Mouse (Mus musculus) granulocyte monocyte progenitor cell, adult 5-6 weeks (primary cell): ENCODE measurements at regions not wholly inside any gene's neighbourhood (a gene's known extent, or its start where the extent isn't known, plus 50 kb on each side); places are given as distances from the start of the nearest gene placed in this dataset.
"Not testable (repeated sequence)": the region's sequence is repeated elsewhere in the genome, so short reads cannot be mapped to it uniquely, and the experiment has no call there.

Experiments used
- ATAC-seq: replicated peaks from 2 replicates; pipeline ENCODE4 v1.8.0; 2016; ENCODE audit warnings: mild to moderate bottlenecking, moderate TSS enrichment, inconsistent platforms; ENCODE audit not compliant: poor library complexity, severe bottlenecking

- peak; percentile 73 for ATAC-seq
Measured at GRCm38 (mm10) chr1:80969927-80970326, 106.8 kb upstream of the Nyap2 start.

- peak; percentile 86 for ATAC-seq
Measured at GRCm38 (mm10) chr1:80969194-80969593, 107.6 kb upstream of the Nyap2 start.

- ATAC-seq, result no peak
Measured at GRCm38 (mm10) chr1:80965792-80966191, 111.0 kb upstream of the Nyap2 start.

GRCm38 (mm10) chr1:80964376-80964775 lies 112.4 kb upstream of the Nyap2 start:
- ATAC-seq, result no peak

GRCm38 (mm10) chr1:80963838-80964237 lies 112.9 kb upstream of the Nyap2 start:
- no peak for ATAC-seq

- no peak for ATAC-seq
Measured at GRCm38 (mm10) chr1:80950406-80950805, 126.3 kb upstream of the Nyap2 start.

- ATAC-seq, result not testable (repeated sequence)
Measured at GRCm38 (mm10) chr1:80946049-80946448, 130.7 kb upstream of the Nyap2 start.

- ATAC-seq, result no peak
Measured at GRCm38 (mm10) chr1:80939372-80939771, 137.4 kb upstream of the Nyap2 start.

- ATAC-seq, result no peak
Measured at GRCm38 (mm10) chr1:80899281-80899680, 141.0 kb upstream of the Dock10 start.

GRCm38 (mm10) chr1:80874140-80874849 lies 116.0 kb upstream of the Dock10 start:
- ATAC-seq, result no peak

- no peak for ATAC-seq
Measured at GRCm38 (mm10) chr1:80873596-80873995, 115.3 kb upstream of the Dock10 start.

- ATAC-seq, result no peak
Measured at GRCm38 (mm10) chr1:80868805-80869204, 110.5 kb upstream of the Dock10 start.

GRCm38 (mm10) chr1:80856981-80857380 lies 98.7 kb upstream of the Dock10 start:
- ATAC-seq, result no peak

GRCm38 (mm10) chr1:80854945-80855656 lies 96.8 kb upstream of the Dock10 start:
- ATAC-seq, result no peak

GRCm38 (mm10) chr1:80854289-80854701 lies 96.0 kb upstream of the Dock10 start:
- no peak for ATAC-seq

GRCm38 (mm10) chr1:80852761-80853160 lies 94.4 kb upstream of the Dock10 start:
- no peak for ATAC-seq

GRCm38 (mm10) chr1:80830196-80830794 lies 72.0 kb upstream of the Dock10 start:
- no peak; the same call in 1 of the 2 replicates for ATAC-seq

GRCm38 (mm10) chr1:80826383-80826782 lies 68.1 kb upstream of the Dock10 start:
- peak; percentile 62 for ATAC-seq

- ATAC-seq, result no peak
Measured at GRCm38 (mm10) chr1:80823953-80824352, 65.6 kb upstream of the Dock10 start.

GRCm38 (mm10) chr1:80822185-80822584 lies 63.9 kb upstream of the Dock10 start:
- peak; percentile 88 for ATAC-seq

GRCm38 (mm10) chr1:80812906-80813305 lies 54.6 kb upstream of the Dock10 start:
- ATAC-seq, result no peak
